Mouse (Mus musculus) embryonic facial prominence, embryonic 13.5 days (tissue): ENCODE measurements around the gene Brf1. TPM values are rescaled to one million over a fixed set of nuclear protein-coding genes. Genes with fewer than 3 reads are reported as not detected.
A peak's percentile ranks its signal among the peaks of the same experiment; 100 is the strongest.

Experiments
- ATAC-seq: fragments of 200-750 bp; cut with Nextera tagmentation; 2 replicates; pipeline ENCODE4 v1.8.0; 2017; ENCODE audit warnings: low read depth; ENCODE audit not compliant: insufficient number of reproducible peaks, insufficient read depth, low FRiP score, low TSS enrichment
- H3K27ac ChIP-seq: fragments of 300-500 bp; sonication (generic); 2 replicates; pipeline ENCODE4 v1.5.1; 2015; ENCODE audit warnings: moderate library complexity, mild to moderate bottlenecking, inconsistent platforms
- H3K27me3 ChIP-seq: fragments of 300-500 bp; sonication (generic); 2 replicates; pipeline ENCODE4 v1.6.1; 2015; ENCODE audit warnings: mild to moderate bottlenecking, inconsistent platforms
- H3K36me3 ChIP-seq: fragments of 300-500 bp; sonication (generic); 2 replicates; pipeline ENCODE4 v1.6.1; 2015; ENCODE audit warnings: mild to moderate bottlenecking, inconsistent platforms
- H3K4me1 ChIP-seq: fragments of 300-500 bp; sonication (generic); 2 replicates; pipeline ENCODE4 v1.6.1; 2015; ENCODE audit warnings: inconsistent platforms
- H3K4me2 ChIP-seq: fragments of 300-500 bp; sonication (generic); 2 replicates; pipeline ENCODE4 v1.6.1; 2015; ENCODE audit warnings: moderate library complexity, mild to moderate bottlenecking, inconsistent platforms
- H3K4me3 ChIP-seq: fragments of 300-500 bp; sonication (generic); 2 replicates; pipeline ENCODE4 v1.5.1; 2015; ENCODE audit warnings: mild to moderate bottlenecking, inconsistent platforms
- H3K9ac ChIP-seq: fragments of 300-500 bp; sonication (generic); 2 replicates; pipeline ENCODE4 v1.6.1; 2015; ENCODE audit warnings: mild to moderate bottlenecking, inconsistent platforms
- H3K9me3 ChIP-seq: fragments of 300-500 bp; sonication (generic); 2 replicates; pipeline ENCODE4 v1.6.1; 2016; ENCODE audit warnings: inconsistent platforms
- WGBS: fragments of 180-500 bp; shearing (Covaris S2); methylation state at CpG from one replicate; pipeline ENCODE4 v1.1.7; 2015; ENCODE audit warnings: mixed read lengths; 5-methylcytosine and 5-hydroxymethylcytosine counted together
- polyA plus RNA-seq: library from polyadenylated mRNA; unstranded; fragments of >200 nt; fragmentation: Nextera tagmentation; extraction: Ambion mirVana; gene quantifications from 2 replicates; pipeline ENCODE4 v1.2.1, GENCODE M21; 2015

The Brf1 gene
- polyA plus RNA-seq, 1 experiment from 2014 or later, result 80.1 TPM

- Histone ChIP-seq H3K4me3 (no peak overlapping the region), H3K9me3 (no peaks in the 10 kb centered on the region), H3K4me1 (peaks cover 10% of the 10 kb centered on the region), H3K4me2 (no peak overlapping the region), H3K27ac (0 out of 2 replicates have a peak overlapping the region, but pooled peaks have one; percentile 16), H3K36me3 (0 out of 2 replicates have a peak, but pooled peaks cover 5% of the 10 kb centered on the region), H3K9ac (no peak overlapping the region; the same call in 1 of the 2 replicates), H3K27me3 (no peaks in the 10 kb centered on the region)
- 67% methylated on average over 11 of the region's 11 CpGs for WGBS
- no peak for ATAC-seq
Observed at GRCm38 (mm10) chr12:113032296-113033250, 32.1 kb upstream of the Brf1 start.

GRCm38 (mm10) chr12:113031441-113031840, 30.9 kb upstream of the Brf1 start:
- Histone ChIP-seq H3K9ac (no peak overlapping the region), H3K4me3 (no peak overlapping the region), H3K4me1 (peaks cover 10% of the 10 kb centered on the region), H3K27ac (no peak overlapping the region), H3K9me3 (no peaks in the 10 kb centered on the region), H3K4me2 (no peak overlapping the region), H3K27me3 (no peaks in the 10 kb centered on the region), H3K36me3 (0 out of 2 replicates have a peak, but pooled peaks cover 5% of the 10 kb centered on the region)
- no peak for ATAC-seq
- WGBS, result 94% methylated on average over 6 of the region's 6 CpGs

DNA sequence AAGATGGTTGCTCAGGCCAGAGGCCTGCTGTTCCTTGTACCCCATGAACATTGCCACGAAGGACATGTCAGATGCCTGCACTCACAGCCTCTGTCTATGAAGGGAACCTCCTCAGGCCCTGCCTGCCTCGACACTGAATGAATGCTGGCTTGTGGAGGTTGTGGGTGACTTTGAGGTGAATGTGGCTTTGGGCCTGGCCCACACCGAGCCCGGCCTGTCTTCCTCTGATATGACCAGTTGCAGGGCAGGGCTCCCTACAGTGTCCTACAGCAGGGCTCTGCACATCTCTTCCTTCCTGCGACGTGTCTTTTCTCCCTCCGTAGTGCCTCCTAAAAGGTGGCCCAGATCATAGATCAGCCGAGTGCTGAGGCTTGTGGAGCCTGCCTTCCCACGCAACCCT, 30.5 kb upstream of the Brf1 start:
- no peak overlapping the region for H3K4me3 ChIP-seq
- H3K4me1 ChIP-seq, result peaks cover 10% of the 10 kb centered on the region
- H3K36me3 ChIP-seq, result 0 out of 2 replicates have a peak, but pooled peaks cover 5% of the 10 kb centered on the region
- ATAC-seq, result no peak
- no peaks in the 10 kb centered on the region for H3K27me3 ChIP-seq
- H3K9me3 ChIP-seq, result no peaks in the 10 kb centered on the region
- H3K4me2 ChIP-seq, result no peak overlapping the region
- H3K27ac ChIP-seq, result no peak overlapping the region
- no peak overlapping the region for H3K9ac ChIP-seq
- 84% methylated on average over 9 of the region's 9 CpGs for WGBS

DNA sequence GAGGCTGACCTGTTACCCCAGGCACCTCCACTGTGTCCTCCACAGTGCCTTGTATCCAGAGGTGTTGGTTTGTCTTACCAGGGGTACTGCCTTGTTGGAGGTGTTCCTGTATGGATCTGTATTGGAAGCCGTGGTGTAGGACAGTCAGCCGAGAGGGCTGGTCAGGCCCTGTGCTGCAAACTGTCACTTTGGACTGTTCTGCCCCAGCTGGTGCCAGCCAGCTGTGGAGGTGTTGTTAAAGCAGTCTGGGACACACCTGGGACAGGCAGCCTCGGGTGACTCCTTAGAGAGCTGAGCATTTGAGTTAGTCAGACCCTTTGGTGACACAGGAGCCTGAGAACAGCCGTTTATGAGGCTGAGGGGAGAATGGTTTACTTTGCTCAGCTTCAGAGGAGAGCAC, 29.5 kb upstream of the Brf1 start:
- peaks cover 10% of the 10 kb centered on the region for H3K4me1 ChIP-seq
- WGBS, result 76% methylated on average over 4 of the region's 4 CpGs
- no peak overlapping the region; the same call in 1 of the 2 replicates for H3K9ac ChIP-seq

GRCm38 (mm10) chr12:113028898-113029297, 28.4 kb upstream of the Brf1 start:
- no peak for ATAC-seq
- H3K4me3 ChIP-seq, result no peak overlapping the region
- no peaks in the 10 kb centered on the region for H3K9me3 ChIP-seq
- peaks cover 17% of the 10 kb centered on the region for H3K36me3 ChIP-seq
- no peak overlapping the region for H3K4me2 ChIP-seq
- H3K27ac ChIP-seq, result no peak overlapping the region; the same call in 1 of the 2 replicates
- H3K27me3 ChIP-seq, result no peaks in the 10 kb centered on the region
- peaks cover 10% of the 10 kb centered on the region for H3K4me1 ChIP-seq
- WGBS, result 81% methylated on average over 9 of the region's 9 CpGs
- no peak overlapping the region for H3K9ac ChIP-seq

More for the DNA sequence above, 29.5 kb upstream of the Brf1 start:
- Histone ChIP-seq H3K4me3 (no peak overlapping the region), H3K27ac (no peak overlapping the region), H3K9me3 (no peaks in the 10 kb centered on the region), H3K27me3 (no peaks in the 10 kb centered on the region), H3K4me2 (no peak overlapping the region), H3K36me3 (peaks cover 14% of the 10 kb centered on the region)
- no peak for ATAC-seq

DNA sequence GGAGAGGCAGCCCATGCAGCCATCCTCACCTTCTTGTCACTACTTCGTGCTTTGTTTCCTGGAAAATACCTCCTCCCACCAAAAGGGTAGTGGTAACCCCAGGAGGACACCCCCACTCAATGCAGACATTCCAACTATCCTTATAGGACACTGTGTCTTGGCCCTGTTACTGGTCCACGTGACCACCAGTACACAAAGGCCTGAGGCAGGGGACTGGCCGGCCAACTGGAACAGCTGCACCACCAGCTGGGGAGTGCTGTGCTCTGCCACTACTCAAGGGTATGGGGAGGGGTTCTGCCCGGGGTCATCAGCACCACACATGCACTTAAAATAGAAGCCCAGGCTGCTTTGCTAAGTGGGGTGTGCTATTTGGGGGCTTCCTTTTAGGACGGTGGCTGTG, 27.6 kb upstream of the Brf1 start:
- peaks cover 10% of the 10 kb centered on the region for H3K4me1 ChIP-seq
- H3K4me2 ChIP-seq, result no peak overlapping the region
- no peaks in the 10 kb centered on the region for H3K9me3 ChIP-seq
- 59% methylated on average over 5 of the region's 5 CpGs for WGBS
- H3K4me3 ChIP-seq, result no peak overlapping the region
- no peak overlapping the region for H3K27ac ChIP-seq
- no peaks in the 10 kb centered on the region for H3K27me3 ChIP-seq
- no peak for ATAC-seq
- peaks cover 23% of the 10 kb centered on the region for H3K36me3 ChIP-seq
- no peak overlapping the region for H3K9ac ChIP-seq

DNA sequence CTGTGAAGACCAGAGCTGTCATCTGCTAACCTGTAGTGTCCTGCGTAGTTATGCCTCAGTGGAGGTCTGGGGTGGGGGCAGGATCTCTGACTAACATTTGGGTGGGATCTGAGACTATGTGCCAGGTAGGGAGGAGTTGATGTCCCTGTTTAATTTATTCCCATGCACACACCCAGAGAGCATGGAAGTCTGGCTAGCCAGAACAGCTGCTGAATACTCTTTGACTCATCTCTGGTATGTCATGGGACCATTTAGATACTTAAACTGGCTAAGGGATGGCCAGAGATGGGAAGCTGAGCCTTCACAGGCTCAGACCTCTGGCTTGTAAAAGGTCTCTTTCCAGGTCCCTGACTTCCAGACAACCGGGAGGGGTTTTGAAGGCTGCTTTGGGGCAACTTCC, 27.0 kb upstream of the Brf1 start:
- H3K4me1 ChIP-seq, result peaks cover 8% of the 10 kb centered on the region
- no peak for ATAC-seq
- H3K36me3 ChIP-seq, result peaks cover 26% of the 10 kb centered on the region
- no peak overlapping the region for H3K9ac ChIP-seq
- no peaks in the 10 kb centered on the region for H3K9me3 ChIP-seq
- H3K4me2 ChIP-seq, result no peak overlapping the region
- H3K4me3 ChIP-seq, result no peak overlapping the region
- no peaks in the 10 kb centered on the region for H3K27me3 ChIP-seq
- WGBS, result 81% methylated on average over 2 of the region's 2 CpGs
- no peak overlapping the region for H3K27ac ChIP-seq

- no peak overlapping the region for H3K4me2 ChIP-seq
- ATAC-seq, result no peak
- WGBS, result 94% methylated on average over 1 of the region's 1 CpGs
- no peaks in the 10 kb centered on the region for H3K9me3 ChIP-seq
- no peak overlapping the region for H3K9ac ChIP-seq
- peaks cover 26% of the 10 kb centered on the region for H3K36me3 ChIP-seq
- no peaks in the 10 kb centered on the region for H3K27me3 ChIP-seq
- no peak overlapping the region for H3K27ac ChIP-seq
- no peak overlapping the region for H3K4me3 ChIP-seq
- H3K4me1 ChIP-seq, result 0 out of 2 replicates have a peak, but pooled peaks cover 4% of the 10 kb centered on the region
Observed at GRCm38 (mm10) chr12:113026557-113026956, 26.1 kb upstream of the Brf1 start.

GRCm38 (mm10) chr12:113023082-113023481, 22.6 kb upstream of the Brf1 start:
- no peak for ATAC-seq
- H3K9ac ChIP-seq, result no peak overlapping the region
- H3K27ac ChIP-seq, result no peak overlapping the region
- H3K4me3 ChIP-seq, result no peak overlapping the region
- H3K9me3 ChIP-seq, result no peaks in the 10 kb centered on the region
- 75% methylated on average over 4 of the region's 4 CpGs for WGBS
- H3K27me3 ChIP-seq, result no peaks in the 10 kb centered on the region
- no peak overlapping the region for H3K4me2 ChIP-seq
- H3K36me3 ChIP-seq, result peaks cover 34% of the 10 kb centered on the region
- 0 out of 2 replicates have a peak, but pooled peaks cover 4% of the 10 kb centered on the region for H3K4me1 ChIP-seq

DNA sequence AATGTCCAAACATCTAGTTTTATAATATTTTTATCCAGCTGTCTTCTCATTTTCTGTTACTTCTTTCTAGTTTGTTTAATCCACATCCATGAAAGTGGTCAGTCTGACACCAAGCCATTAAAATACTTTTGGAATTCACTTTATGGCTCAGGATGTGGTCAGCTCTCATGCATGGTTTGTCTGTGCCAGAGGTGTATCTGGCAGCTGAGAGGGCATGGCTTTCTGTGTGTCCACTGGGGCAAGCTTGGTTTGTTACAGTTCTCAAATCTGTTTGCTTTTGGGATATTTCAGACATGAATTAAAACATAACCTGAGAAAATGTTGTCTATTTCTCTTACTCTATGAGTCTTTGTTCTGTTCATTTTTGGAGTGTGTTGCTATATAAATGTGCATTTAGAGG, 21.0 kb upstream of the Brf1 start:
- Histone ChIP-seq H3K27me3 (no peaks in the 10 kb centered on the region), H3K9ac (no peak overlapping the region), H3K27ac (no peak overlapping the region), H3K4me2 (no peak overlapping the region), H3K9me3 (no peaks in the 10 kb centered on the region), H3K4me1 (peaks cover 9% of the 10 kb centered on the region), H3K36me3 (peaks cover 31% of the 10 kb centered on the region), H3K4me3 (no peak overlapping the region)
- no peak for ATAC-seq

GRCm38 (mm10) chr12:113018763-113019162, 18.3 kb upstream of the Brf1 start:
- Histone ChIP-seq H3K4me2 (no peak overlapping the region), H3K4me3 (no peak overlapping the region), H3K27ac (no peak overlapping the region), H3K36me3 (peaks cover 19% of the 10 kb centered on the region), H3K9ac (no peak overlapping the region), H3K27me3 (no peaks in the 10 kb centered on the region), H3K9me3 (no peaks in the 10 kb centered on the region), H3K4me1 (peaks cover 23% of the 10 kb centered on the region)
- ATAC-seq, result no peak
- WGBS, result 86% methylated on average over 4 of the region's 4 CpGs

- Histone ChIP-seq H3K4me2 (no peak overlapping the region), H3K9me3 (no peaks in the 10 kb centered on the region), H3K4me3 (no peak overlapping the region), H3K4me1 (peaks cover 32% of the 10 kb centered on the region), H3K36me3 (peaks cover 10% of the 10 kb centered on the region), H3K9ac (no peak overlapping the region), H3K27me3 (no peaks in the 10 kb centered on the region), H3K27ac (no peak overlapping the region)
- no peak for ATAC-seq
- WGBS, result 82% methylated on average over 9 of the region's 9 CpGs
Observed at GRCm38 (mm10) chr12:113017429-113017984, 17.0 kb upstream of the Brf1 start.
